Mouse (Mus musculus): ENCODE data around the gene Rtf1.

The Rtf1 gene

DNA sequence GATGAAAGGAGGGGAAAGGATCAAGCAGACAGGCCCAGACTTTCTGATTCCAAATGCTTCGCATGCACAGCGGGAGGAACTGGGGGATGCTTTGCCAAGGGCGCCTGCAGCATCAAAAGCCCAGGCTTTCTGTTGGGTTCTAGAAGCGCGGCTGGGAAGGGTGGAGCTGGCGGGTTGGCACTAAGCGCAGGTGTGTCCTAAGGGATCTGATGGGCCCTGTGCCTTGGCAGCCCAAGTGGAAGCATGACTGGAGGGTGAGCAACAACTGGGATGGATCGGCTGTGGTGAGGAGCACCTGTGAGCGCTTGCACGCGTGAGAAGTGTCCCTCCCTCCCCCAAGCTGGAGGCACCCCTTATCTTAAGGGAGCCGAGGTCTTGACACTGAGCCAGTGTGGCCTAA is 62.3 kb downstream of the Rtf1 start:
- DNase-seq, result no peak

DNA sequence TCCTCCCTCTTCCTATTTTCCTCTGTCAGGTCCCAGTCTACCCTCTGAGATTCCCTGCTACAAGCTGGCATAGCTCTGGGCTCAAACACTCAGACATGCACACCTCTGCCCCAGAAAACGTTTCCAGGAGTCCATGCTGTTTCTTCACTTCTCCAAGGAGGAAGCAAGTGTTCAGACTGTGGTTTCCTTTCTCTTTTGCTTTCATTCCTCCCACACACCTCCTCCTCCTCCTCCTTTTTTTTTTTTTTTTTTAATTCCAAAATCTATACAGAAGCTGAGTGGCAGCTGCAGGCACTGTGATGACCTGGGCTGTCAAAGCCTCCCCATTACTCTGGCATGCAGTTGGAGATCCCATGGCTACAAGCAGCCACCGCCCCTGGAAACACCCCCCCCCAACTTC is 65.7 kb downstream of the Rtf1 start:
- DNase-seq, result no peak

DNA sequence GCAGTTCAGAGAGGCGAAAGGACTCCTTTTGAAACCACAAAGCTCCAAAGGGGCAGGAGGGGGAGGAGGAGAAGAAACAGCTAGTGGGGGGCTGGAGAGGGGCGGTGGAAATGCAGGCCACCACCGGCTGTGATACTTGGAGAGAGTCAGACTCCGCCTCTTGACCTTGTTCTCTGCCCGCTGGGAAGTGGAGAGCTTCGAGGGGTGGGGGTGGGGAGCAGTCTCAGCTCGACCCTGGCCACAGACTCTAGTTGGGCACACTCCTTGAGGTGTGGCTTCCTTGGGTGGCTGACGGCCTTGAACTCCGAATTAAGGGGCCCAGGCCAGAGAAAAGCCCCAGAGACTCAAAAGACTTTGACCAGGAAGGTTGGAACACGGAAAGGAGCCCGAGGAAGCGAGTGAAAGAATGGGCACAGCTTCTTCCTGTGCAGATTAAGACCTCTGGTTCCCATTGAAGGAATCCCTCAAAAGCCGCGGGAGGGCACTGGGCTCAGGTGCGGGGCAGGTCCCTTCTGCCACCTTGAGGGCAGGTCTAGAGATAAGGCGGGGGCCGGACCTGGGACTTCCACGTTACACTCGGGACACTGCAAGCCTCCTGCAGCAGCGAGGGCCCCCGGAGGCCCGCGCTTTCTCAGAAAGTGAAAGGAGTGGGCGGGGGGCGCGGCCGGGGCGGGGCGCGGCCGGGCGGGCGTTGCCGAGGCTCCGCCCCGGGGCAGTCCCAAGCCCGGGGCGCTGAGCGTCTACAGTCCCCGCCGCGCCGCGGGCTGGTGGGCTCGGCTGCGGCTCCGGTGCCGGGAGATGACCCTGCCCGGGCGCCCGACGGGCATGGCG is 66.9 kb downstream of the Rtf1 start, which contains the start of gene Itpka:
Itpka (plus strand) TSS at position 757 of the 831 bp plus-strand sequence.
- DNase-seq, result peak; percentile 53

DNA sequence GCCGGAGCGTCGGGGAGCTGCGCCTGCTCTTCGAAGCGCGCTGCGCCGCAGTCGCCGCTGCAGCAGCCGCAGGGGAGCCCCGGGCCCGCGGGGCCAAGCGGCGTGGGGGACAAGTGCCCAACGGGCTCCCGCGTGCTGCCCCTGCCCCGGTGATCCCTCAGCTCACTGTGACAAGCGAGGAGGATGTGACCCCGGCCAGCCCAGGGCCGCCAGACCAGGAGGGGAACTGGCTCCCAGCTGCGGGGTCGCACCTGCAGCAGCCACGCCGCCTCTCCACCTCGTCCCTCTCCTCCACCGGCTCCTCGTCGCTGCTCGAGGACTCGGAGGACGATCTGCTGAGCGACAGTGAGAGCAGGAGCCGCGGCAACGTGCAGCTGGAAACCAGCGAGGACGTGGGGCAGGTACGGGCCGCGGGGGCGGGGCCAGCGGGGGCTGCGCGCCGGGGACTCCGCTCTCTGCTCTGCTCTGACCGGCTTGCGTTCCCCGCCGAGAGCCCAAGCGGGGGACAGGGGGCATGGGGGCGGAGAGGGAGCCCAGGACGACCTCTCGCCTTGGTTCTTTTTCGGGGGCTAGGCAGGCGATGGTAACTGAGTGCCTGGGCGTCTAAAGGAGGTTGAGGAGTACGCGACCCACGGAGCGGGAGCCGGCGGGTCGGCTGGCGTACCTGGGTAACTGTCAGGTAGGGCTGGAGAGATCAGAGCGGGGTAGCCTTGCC is 67.8 kb downstream of the Rtf1 start:
- DNase-seq, result peak; percentile 38

DNA sequence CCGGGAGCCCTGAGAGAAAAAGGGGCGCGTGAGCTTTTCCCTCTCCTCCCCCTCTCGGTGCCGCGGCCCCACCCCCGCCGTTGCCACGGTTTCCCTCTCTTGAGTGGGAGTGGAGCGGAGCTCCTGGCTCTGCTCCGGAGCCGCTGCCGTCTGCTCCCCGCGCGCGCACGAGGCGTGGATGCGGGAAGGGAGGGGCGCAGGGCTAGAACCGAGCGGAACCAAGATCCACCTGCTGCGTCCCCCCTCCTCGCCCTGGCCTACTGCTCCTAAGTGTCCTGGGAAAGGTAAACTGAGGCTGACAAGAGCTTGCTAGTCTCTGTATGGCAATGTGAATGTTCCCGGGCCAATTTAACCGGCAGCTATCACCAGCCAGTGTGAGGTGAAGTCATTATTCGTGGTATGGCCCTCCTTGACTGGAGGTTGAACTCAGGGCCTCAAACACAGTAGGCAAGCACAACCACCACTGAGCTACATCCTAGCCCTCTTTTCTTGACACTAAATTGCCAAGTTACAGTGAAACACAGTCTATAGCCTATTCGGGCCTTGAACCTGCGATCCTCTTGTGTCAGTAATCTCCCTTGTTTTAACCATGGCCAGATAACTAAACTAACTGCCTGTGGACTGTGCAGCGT is 68.4 kb downstream of the Rtf1 start:
- peak; percentile 30 for DNase-seq

DNA sequence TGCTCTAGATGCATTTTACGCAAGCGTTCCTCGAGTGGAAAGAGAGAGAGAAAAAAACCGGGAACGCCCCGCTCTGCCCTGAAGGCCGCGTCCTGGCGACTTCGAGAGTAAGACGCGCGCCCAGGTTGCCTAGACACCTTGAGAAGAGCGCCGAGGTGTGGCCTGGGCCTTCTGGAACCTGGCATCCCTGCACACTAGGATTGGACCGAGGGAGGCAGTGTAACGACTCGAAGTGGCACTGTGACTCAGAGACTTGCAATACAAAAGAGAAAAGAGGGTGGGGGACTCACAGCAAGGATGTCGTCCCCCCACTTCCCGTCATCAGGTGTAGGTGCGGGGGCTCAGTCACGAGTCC is 68.9 kb downstream of the Rtf1 start:
- peak; percentile 40 for DNase-seq

DNA sequence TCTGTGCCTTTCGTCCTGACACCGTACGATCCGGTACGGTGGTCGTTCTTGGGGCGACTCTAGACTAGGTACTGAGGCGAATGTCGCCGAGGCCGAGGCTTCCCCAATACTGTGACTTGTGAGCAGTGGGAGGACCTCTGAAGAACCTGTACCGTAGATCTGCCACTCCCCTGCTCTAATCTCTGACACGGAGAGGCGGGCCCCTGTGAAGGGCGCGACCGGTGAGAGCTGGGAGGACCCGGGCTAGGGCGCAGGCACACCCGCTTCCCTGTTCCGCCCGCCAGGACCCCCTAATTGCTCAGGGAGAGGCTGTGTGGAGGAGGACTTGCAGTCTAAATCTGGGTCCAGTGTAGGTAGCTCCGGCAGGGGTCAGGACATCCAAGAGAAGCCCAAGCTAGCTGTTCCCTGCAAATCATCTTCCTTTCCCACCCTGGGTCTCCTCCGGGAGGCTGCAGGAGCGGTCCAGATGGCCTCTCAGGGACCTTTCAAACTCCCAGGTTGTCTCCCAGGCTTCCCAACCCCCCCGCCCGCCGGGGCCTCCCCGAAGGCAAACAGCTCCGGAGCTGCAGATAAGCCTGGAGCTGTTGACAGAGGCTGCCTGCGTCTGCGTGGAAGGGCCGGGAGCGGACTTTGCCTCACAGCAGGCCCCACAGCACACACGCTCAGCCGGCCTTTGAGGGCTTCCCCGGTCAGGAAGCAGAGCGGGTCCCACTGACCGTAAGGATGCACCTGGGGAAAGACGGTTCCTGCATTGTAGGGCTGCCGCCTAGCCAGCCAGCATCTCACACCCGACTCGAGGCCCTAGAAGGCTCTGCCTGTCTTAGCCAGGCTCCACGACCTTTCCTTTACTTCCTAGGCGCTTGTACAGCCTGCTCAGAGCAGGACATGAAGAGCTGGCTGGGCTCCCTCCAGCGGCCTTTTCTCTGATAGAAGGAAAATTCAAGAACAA is 69.6 kb downstream of the Rtf1 start:
- peak; percentile 58 for DNase-seq

DNA sequence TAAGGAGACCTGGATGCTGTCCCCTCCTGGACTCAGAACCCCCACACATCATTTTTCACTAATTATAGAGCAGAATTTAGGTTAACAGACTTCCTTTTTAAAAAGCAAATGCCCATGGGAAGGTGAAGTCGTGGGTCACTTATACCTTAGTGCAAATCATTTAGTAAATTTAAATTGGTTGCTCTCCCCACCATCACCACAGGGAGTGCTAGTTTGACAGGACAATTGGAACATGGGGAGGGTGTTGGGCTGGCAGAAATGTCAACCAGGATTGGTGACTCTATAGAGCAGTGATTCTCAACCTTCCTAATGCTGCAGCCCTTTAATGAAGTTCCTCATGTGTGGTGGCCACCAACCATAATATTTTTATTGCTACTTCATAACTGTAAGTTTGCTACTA is 70.4 kb downstream of the Rtf1 start:
- DNase-seq, result peak; percentile 55

DNA sequence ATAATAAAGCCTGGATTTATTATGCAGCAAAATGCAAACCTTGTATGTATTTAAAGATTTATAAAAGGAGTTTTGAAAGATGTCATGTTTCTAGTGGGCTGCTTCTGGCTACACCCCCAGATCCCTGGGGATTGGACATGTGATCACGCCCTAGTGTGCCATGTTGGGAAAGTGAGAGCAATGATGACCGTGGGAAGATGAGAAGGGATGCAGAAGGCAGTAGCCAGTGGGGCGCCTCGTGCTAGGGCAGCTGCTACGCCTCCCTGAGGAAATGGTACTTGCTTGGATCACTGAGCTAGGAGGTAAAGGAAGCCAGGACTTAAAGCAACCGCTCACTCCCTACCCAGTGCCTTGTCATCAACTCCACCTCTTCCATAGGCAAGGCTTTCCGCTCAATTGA is 72.7 kb downstream of the Rtf1 start:
- no peak for DNase-seq

DNA sequence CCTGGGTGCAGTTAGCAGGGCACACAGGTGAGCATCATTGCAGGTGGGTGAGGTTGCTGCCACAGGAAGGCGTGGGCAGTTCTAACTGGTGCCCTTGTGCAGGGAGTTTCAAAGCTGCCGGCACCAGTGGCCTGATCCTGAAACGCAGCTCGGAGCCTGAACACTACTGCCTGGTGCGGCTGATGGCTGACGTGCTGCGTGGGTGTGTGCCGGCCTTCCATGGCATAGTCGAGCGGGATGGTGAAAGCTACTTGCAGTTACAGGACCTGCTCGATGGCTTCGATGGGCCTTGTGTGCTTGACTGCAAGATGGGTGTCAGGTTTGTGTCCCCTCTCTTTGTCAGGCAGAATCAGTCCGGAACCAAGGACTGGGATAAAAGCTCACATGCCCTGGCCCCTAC is 74.4 kb downstream of the Rtf1 start:
- DNase-seq, result no peak

DNA sequence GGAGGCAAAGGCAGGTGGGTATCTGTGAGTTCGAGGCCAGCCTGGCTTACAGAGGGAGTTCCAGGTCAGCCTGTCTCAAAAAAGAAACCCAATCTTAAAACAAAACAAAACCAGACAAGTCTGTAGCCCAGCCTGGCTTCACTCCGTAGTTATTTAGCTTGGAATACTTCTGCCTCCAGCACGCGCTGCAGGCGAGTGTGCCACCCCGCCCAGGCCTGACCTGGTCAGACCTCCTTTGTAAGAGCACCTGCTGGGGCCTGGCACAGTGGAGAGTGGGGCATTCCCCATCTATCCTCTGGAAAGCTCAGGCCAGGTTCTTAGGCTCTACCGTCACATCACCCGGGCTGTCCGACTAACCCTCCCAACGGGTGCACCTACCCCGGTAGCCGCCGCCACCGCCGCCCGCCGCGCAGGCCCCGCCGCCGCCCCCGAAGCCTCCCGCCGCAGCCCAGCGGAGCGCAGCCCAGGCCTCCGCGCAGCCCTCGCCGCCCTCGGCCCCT is 82.8 kb downstream of the Rtf1 start:
- DNase-seq, result no peak

DNA sequence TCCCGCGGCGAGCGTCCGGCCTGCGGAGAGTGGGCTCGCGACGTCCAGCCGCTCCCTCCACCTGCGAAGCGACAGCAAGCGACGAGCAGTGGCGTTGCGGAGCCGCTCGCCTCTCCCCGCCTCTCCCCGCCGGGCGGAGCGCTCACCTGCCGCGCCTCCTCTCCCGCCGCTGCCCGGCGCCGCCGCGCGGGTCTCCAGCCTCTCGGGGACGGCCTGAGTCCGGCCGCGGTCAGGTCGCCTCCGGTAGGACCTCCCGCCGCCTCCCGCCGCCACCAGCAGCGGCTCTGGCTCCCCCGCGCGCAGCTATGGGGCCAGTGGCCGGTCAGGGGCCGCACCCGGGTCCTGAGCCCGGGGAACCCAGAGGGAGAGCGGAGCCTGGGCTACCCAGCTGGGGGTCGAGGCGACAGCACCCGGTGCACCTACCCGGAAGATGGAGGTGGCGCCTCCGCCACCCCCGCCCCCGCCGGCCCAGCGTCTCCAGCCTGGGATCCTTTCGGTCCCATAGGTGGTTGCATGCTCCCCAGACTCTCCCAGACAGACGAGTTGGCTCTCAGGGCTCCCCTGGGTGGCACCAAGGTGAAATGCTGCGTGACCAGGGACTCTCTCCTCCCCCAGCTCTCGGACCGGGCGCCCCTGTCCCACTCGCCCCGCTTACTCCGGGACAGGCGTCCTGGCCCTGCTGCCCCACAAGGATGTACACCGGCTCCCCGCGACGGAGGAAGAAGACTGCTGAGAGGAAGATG is 83.4 kb downstream of the Rtf1 start:
- peak; percentile 8 for DNase-seq

DNA sequence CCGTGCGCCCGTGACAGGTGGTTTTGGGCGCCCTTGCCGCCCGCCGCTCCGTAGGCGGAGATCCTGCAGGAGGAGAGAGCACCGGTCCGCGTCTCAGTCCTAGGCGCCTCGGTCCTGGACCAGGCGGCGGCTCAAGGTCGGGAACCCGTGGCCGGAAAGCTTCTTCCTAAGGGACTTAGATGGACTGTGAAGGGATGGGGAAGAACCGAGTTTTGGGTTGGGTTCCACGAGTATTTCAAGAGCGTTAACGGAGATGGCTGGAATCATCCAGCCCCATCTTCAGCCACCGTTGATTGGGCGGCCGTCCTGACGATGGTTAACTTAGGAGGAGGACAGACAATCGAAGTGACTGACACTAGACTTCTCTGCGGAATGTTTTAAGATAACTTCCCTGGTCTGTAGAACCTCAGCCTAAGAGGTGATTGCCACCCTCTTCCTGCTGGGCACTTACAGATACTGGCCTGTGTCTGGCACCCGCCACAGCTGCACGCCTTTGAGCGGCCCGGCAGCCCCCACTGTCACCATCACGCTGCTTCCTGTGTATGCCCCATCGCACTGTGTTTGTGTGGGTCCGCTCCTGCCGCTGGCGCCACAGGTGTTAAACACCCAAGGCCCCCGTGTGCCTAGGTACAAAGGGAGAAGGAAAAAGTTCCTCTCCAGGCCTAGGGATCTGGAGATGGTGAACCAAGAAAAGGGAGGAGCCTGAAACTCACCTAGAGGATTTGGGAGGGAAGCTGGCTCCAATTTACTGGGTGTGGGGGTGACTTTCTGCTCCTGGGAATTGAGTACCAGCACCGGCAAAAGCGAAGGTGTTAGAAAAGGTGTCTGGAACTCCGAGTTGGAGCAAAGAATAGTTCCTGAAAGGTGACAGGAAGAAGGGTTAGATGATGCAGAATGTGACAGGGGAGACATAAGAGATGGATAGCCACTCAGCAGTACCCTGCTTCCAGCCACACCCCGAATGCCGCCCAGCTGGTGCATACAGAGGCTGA is 84.3 kb downstream of the Rtf1 start:
- no peak for DNase-seq

DNA sequence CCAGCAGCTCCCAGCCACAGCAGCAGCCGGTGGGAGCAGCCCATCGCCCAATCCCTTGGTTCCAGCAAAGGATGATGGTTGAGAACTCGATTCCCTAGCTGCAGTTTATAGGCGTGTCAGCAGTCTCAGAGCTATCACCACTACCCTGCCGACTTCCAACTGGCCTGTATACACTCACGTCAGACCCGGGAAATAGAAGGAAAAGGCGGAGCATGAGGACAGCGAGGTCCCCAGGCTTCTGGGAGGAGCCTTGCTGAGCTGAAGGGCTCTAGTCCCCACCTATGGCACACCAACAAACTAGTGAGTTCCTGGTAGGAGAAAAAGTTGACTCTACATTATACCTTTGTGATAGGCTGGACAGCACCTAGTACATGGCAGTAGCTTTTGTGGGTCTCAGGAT is 85.4 kb downstream of the Rtf1 start, which contains the start of gene Ltk:
Ltk (minus strand) TSS at position 181 of the 400 bp plus-strand sequence.
- DNase-seq, result no peak

DNA sequence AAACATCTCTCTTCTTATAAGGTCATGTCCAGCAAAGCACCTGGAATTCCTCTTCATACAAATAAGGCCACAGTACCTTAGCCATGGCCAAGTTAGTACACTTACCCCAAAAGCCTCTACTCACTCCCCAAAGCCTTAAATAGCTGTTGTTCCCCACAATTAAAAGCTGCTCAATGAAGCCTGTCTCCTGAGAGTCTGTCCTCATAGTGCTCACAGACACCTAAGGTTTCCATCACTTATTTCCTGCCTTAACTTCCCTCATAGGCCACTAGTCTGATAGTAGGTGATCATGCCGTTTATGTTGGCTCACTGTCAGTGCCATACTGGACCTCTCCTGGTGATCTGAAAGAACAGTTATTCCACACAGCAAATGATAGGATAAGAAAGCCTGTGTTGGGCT is 87.4 kb downstream of the Rtf1 start:
- DNase-seq, result no peak

DNA sequence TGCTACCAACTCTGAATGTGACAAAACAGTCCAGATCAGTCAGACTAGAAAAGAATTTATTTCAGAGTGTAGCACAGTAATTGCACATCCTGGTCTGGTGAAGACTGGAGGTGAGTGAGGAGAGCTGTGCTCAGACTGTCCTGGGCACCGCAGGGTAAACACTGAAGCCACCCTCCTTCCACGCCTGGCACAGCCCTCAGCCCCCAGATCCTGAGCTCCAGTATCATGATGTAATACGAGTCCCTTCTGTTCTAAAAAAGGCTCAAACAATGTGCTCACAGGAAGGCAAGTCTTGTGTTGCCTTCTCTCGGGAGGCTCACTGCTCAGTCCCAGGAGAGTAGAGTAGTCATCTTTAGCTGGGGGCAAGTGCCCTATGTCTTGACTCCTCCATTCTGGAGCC is 89.1 kb downstream of the Rtf1 start:
- no peak for DNase-seq

DNA sequence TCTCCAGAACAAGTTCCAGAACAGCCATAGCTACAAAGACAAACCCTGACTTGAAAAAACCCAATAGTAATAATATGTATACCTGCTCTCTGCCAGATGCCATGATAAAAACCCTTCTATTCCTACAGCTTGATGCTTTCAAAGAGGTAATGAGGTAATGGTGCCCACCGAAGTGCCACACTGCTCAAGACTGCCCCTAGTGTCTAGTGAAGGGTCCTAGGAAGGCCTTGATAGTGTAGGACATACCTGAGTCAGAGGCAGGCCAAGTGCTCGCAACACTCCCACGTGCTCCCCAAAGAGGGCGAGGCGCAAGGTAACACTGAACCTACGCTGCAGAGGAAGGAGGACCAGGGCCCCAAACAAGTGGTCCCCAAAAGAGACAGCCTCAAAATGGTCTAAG is 92.4 kb downstream of the Rtf1 start:
- no peak for DNase-seq
